ENCODE assay signal across 16 mouse cellular contexts in genomic region chr14:121564656-121565055, GRCm38 (mm10). TPM values are rescaled to one million over a fixed set of nuclear protein-coding genes. Genes with fewer than 3 reads are reported as not detected.
DNase-seq lines count a peak whose midpoint lies in the region; ATAC-seq lines count a peak whose summit lies in the region.
"Had no signal": no experiment of that assay in that cellular context is flagged by ENCODE, and none has a peak within 500 bp of the region (broad histone marks: within the 10 kb centered on the region; RNA-seq: fewer than 3 reads in every experiment).

No protein-coding gene starts in this region.

- H3K9ac ChIP-seq in midbrain, embryonic 11.5 days (ENCODE audit: low read length): no peak overlapping the region
- H3K9ac ChIP-seq: heart, embryonic 12.5 days; liver, embryonic 12.5 days had no signal

- H3K27me3 ChIP-seq in midbrain, embryonic 11.5 days (ENCODE audit: control insufficient read depth, insufficient read depth, low read length): no peaks in the 10 kb centered on the region
- H3K27me3 ChIP-seq: heart, embryonic 12.5 days; liver, embryonic 12.5 days had no signal

- peak; percentile 18 for DNase-seq in retina, postnatal 1 day
- no peak for DNase-seq in retina, embryonic 14.5 days (ENCODE audit: low spot score)
- DNase-seq in forelimb bud, embryonic 11.5 days (ENCODE audit: low read depth, low spot score): peak; percentile 51
- peak; percentile 87 for DNase-seq in midbrain, embryonic 11.5 days (ENCODE audit: low spot score, missing footprints)
- no peak for DNase-seq in cerebellum, adult 8-10 months
- no peak for DNase-seq in gastrocnemius, postnatal 4 days (ENCODE audit: low spot score in 2 of 2)
- DNase-seq in Muller cell, postnatal 12 days (ENCODE audit: inconsistent ontology term): no peak
- DNase-seq: cerebellum, adult 11 months; gastrocnemius, postnatal 25 days; kidney, adult 18-20 months; kidney, postnatal 4 days had no signal

- no peak overlapping the region for H3K4me2 ChIP-seq in midbrain, embryonic 11.5 days
- H3K4me2 ChIP-seq: heart, embryonic 12.5 days; liver, embryonic 12.5 days had no signal

- H3K27ac ChIP-seq in midbrain, embryonic 11.5 days (ENCODE audit: low read depth, low read length): no peak overlapping the region
- H3K27ac ChIP-seq: liver, embryonic 12.5 days had no signal

- H3K36me3 ChIP-seq in midbrain, embryonic 11.5 days (ENCODE audit: control insufficient read depth, insufficient read depth, low read length): no peaks in the 10 kb centered on the region
- H3K36me3 ChIP-seq: liver, embryonic 12.5 days had no signal

- peaks cover 31% of the 10 kb centered on the region for H3K4me1 ChIP-seq in midbrain, embryonic 11.5 days (ENCODE audit: control insufficient read depth, insufficient read depth, low read length)
- H3K4me1 ChIP-seq: liver, embryonic 12.5 days had no signal

- H3K9me3 ChIP-seq in midbrain, embryonic 11.5 days (ENCODE audit: control insufficient read depth, low read length): no peaks in the 10 kb centered on the region
- H3K9me3 ChIP-seq: heart, embryonic 12.5 days; liver, embryonic 12.5 days had no signal

- 43% methylated on average over 7 of the region's 7 CpGs for WGBS in midbrain, embryonic 11.5 days

- ATAC-seq in midbrain, embryonic 11.5 days (ENCODE audit: low FRiP score): peak; percentile 20; the same call in 1 of the 2 replicates
- ATAC-seq: CD4-positive, CD25-positive, alpha-beta regulatory T cell, adult 4 months; liver, embryonic 12.5 days had no signal

- no peak overlapping the region for H3K4me3 ChIP-seq in midbrain, embryonic 11.5 days (ENCODE audit: low read depth, low read length)
- H3K4me3 ChIP-seq: heart, embryonic 12.5 days; liver, embryonic 12.5 days had no signal

RNA-seq across cellular contexts. Expression of gene Slc15a1, which starts 59.6 kb away (rescaled TPM):
- polyA plus RNA-seq in midbrain, embryonic 11.5 days (2014; fragmentation: Nextera tagmentation; extraction: Ambion mirVana): not detected in 2 replicates
- total RNA-seq in gastrocnemius, postnatal 4 days (2021): not detected
- total RNA-seq: gastrocnemius, postnatal 25 days; hematopoietic stem cell, adult 5-6 weeks; megakaryocyte, adult 5-6 weeks had no signal
- polyA plus RNA-seq: heart, embryonic 12.5 days; liver, embryonic 12.5 days had no signal

Comparison
In these comparisons a context has a peak if more than half of its experiments do, and no peak if none do; other contexts are left out.
1. DNase-seq: peak in retina, postnatal 1 day (single experiment), forelimb bud, embryonic 11.5 days (single experiment) and midbrain, embryonic 11.5 days (single experiment); none in retina, embryonic 14.5 days (single experiment), cerebellum, adult 8-10 months (single experiment), gastrocnemius, postnatal 4 days (0 of 2) and Muller cell, postnatal 12 days (single experiment).